Mouse (Mus musculus) embryonic facial prominence, embryonic 15.5 days (tissue): Measurements from ENCODE around the gene Spock1. TPM values are rescaled to one million over a fixed set of nuclear protein-coding genes. Genes with fewer than 3 reads are reported as not detected.
"Not testable (repeated sequence)": the region's sequence is repeated elsewhere in the genome, so short reads cannot be mapped to it uniquely, and the experiment has no call there.

Experiments
- ATAC-seq: fragments of 200-750 bp; cut with Nextera tagmentation; 2 replicates; pipeline ENCODE4 v1.8.0; 2017; ENCODE audit warnings: low read depth, moderate TSS enrichment; ENCODE audit not compliant: insufficient number of reproducible peaks, low FRiP score, low TSS enrichment
- H3K27ac ChIP-seq: fragments of 300-500 bp; sonication (generic); replicated peaks from 2 replicates; pipeline ENCODE4 v1.5.1; 2015; ENCODE audit warnings: mild to moderate bottlenecking, inconsistent platforms
- H3K27me3 ChIP-seq: fragments of 300-500 bp; sonication (generic); 2 replicates; pipeline ENCODE4 v1.6.1; 2015; ENCODE audit warnings: inconsistent platforms
- H3K36me3 ChIP-seq: fragments of 300-500 bp; sonication (generic); 2 replicates; pipeline ENCODE4 v1.6.1; 2015; ENCODE audit warnings: mild to moderate bottlenecking, inconsistent platforms
- H3K4me1 ChIP-seq: fragments of 300-500 bp; sonication (generic); 2 replicates; pipeline ENCODE4 v1.6.1; 2015; ENCODE audit warnings: inconsistent platforms
- H3K4me2 ChIP-seq: fragments of 300-500 bp; sonication (generic); replicated peaks from 2 replicates; pipeline ENCODE4 v1.6.1; 2015; ENCODE audit warnings: mild to moderate bottlenecking, inconsistent platforms
- H3K4me3 ChIP-seq: fragments of 300-500 bp; sonication (generic); replicated peaks from 2 replicates; pipeline ENCODE4 v1.5.1; 2015; ENCODE audit warnings: mild to moderate bottlenecking, inconsistent platforms
- H3K9ac ChIP-seq: fragments of 300-500 bp; sonication (generic); 2 replicates; pipeline ENCODE4 v1.6.1; 2015; ENCODE audit warnings: inconsistent platforms
- H3K9me3 ChIP-seq: fragments of 300-500 bp; sonication (generic); replicated peaks from 2 replicates; pipeline ENCODE4 v1.6.1; 2016; ENCODE audit warnings: inconsistent platforms
- WGBS: fragments of 180-500 bp; shearing (Covaris S2); methylation state at CpG from one replicate; pipeline ENCODE4 v1.1.7; 2015; 5-methylcytosine and 5-hydroxymethylcytosine counted together
- polyA plus RNA-seq: library from polyadenylated mRNA; unstranded; fragments of >200 nt; fragmentation: Nextera tagmentation; extraction: Ambion mirVana; gene quantifications from 2 replicates; pipeline ENCODE4 v1.2.1, GENCODE M21; 2015

Gene Spock1
- polyA plus RNA-seq, 1 experiment from 2014 or later, result 14.4 TPM

DNA sequence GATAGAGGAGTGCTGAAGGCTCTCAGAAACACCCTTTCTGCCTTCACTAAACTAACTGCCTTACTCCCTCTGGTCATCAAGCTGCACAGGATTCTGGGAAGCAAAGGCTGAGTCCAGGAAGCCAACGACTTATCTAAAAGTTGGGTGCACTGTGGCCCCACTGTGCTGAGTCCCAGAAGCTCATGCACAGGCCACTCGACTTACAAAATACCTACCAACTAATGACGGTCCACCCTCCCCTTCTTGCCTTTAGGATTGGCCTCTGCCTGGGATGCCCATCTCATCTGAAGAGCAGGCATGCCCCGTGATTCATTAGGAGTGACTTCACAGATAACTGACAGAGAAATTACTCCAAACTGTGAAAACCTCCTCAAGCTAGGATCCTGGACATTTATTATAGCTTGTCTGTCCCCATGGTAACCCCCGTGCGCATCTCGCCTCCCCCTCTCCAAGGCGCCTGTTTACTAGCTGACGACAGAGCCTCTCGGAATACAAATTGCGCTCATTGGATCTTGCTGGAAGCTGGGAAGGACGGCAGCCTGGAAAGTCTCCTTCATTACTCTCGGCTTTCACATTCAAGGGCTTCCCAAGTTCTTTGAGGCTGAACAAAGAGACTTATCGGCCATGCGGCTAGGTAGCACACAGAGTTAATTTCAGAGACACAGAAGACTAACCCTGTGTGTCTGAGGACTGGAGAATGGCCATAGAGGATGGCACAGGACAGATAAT, 312.9 kb downstream of the Spock1 start:
- no peak overlapping the region for H3K4me2 ChIP-seq
- H3K27me3 ChIP-seq, result no peaks in the 10 kb centered on the region
- WGBS, result 72% methylated on average over 15 of the region's 15 CpGs
- H3K36me3 ChIP-seq, result no peaks in the 10 kb centered on the region
- H3K9ac ChIP-seq, result no peak overlapping the region
- no peaks in the 10 kb centered on the region for H3K4me1 ChIP-seq
- ATAC-seq, result no peak
- H3K27ac ChIP-seq, result no peak overlapping the region
- H3K9me3 ChIP-seq, result no peaks in the 10 kb centered on the region
- H3K4me3 ChIP-seq, result no peak overlapping the region

DNA sequence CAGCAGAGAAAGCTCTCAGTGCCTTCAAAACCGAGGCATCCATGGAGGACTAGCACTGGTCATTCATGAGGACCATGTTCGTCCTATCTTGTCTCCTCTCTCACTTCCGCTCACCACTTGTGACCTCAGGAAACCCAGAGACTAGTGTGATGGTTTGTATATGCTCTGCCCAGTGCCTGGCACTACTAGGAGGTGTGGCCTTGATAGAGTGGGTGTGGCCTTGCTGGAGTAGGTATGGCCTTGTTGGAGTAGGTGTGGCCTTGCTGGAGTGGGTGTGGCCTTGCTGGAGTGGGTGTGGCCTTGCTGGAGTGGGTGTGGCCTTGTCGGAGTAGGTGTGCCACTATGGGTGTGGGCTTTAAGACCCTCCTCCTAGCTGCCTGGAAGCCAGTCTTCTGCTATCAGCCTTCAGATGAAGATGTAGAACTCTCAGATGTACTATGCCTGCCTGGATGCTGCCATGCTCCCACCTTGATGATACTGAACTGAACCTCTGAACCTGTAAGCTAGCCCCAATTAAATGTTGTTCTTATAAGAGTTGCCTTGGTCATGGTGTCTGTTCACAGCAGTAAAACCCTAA, 318.7 kb downstream of the Spock1 start:
- not testable (repeated sequence) for H3K9me3 ChIP-seq, H3K4me3 ChIP-seq, H3K36me3 ChIP-seq, ATAC-seq, H3K27ac ChIP-seq, H3K27me3 ChIP-seq, H3K9ac ChIP-seq, H3K4me2 ChIP-seq
- 91% methylated on average over 4 of the region's 4 CpGs for WGBS
- H3K4me1 ChIP-seq, result peaks cover 15% of the 10 kb centered on the region

DNA sequence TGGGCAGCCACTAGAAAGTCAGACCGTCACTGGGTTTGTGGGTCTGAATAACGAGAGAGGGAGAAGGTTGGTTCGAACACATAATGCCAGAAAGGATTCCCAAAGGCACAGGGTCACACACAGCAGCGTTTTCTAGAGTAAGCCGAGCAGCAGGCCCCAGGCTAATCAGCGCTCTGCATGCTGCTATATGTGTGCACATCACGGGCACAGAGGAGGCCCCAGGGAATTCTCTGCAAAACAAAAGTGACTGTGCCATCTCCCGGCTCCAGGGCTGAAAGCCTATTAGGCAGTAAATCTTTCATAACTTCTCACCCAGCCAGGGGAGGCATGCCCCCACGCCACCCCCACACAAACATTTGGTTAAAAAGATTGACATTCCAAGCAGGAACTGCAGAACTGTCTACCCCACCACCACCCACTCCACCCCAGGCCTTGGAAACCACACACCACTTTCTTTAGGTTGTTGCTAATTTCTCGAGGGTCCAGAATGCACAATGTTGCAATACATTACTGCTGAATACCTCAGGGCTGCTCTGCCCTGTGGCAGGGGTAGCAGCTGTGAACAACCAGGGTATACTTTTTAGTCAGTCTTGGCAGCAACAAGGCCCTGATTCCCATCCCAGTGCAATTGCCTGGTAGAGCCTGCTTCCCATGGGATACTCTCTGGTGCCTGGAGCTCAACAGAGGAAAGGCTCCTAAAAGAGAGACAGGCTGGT, 319.4 kb downstream of the Spock1 start:
- Histone ChIP-seq H3K4me3 (no peak overlapping the region), H3K27ac (0 out of 2 replicates have a peak overlapping the region, but pooled peaks have one; percentile 22), H3K4me2 (no peak overlapping the region), H3K27me3 (no peaks in the 10 kb centered on the region), H3K4me1 (peaks cover 15% of the 10 kb centered on the region), H3K9me3 (no peaks in the 10 kb centered on the region), H3K36me3 (no peaks in the 10 kb centered on the region), H3K9ac (no peak overlapping the region)
- WGBS, result 27% methylated on average over 10 of the region's 10 CpGs
- peak; percentile 66; the same call in 1 of the 2 replicates for ATAC-seq

DNA sequence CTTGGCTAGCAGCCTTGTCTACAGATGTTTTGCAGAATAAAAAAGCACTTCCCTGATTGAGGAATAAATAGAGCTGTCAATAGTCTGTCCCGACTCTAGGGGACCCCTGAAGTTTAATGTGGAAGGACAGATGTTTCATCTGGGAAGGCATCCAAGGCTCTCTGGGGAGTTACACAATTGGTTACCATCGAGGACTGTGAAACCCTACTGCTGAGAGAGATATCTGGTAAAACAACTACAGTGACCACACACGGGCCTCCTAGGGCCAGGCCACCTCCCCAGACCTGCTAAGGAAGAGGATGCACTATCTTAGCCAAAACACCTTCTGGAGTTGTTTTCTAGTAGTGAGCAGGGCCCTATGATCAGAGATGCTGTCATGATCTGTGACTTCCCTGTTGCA, 323.0 kb downstream of the Spock1 start:
- Histone ChIP-seq H3K9ac (no peak overlapping the region), H3K4me3 (no peak overlapping the region), H3K27me3 (no peaks in the 10 kb centered on the region), H3K4me2 (no peak overlapping the region), H3K36me3 (no peaks in the 10 kb centered on the region), H3K4me1 (peaks cover 17% of the 10 kb centered on the region), H3K9me3 (no peaks in the 10 kb centered on the region), H3K27ac (no peak overlapping the region)
- 32% methylated on average over 3 of the region's 3 CpGs for WGBS
- ATAC-seq, result no peak

DNA sequence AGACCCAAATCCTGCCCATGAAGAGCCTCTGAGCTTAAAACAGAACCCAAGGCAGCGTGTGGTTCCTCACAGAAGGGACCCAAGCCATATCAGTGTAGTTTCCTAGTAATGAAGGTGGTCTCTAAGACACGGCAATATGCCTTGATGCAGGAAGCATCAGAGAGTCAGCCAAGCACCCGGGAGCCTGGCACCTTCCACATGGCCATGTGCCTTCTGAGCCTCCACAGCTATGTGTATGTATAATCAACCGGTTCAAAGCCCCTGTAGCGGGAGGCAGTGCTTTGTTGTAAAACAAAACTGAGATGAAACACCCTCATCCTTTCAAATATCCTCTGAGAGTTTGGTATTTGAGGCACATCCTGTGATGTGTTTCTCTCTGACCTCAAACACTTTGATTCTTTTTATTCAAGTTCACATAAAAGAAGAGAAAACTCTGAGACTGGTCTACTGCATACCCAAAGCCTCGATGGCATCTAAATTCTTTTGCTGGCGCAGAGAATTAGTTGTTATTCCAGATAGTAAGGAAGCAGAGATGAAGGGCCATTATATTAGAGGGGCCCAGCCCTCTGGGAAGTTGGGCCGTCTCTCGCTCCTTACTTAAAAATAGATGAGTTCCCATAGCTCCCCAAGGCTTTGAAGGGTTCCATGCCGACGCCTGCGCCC, 325.7 kb downstream of the Spock1 start:
- H3K4me2 ChIP-seq, result no peak overlapping the region
- H3K9me3 ChIP-seq, result no peaks in the 10 kb centered on the region
- no peak overlapping the region for H3K4me3 ChIP-seq
- H3K36me3 ChIP-seq, result no peaks in the 10 kb centered on the region
- H3K9ac ChIP-seq, result no peak overlapping the region
- WGBS, result 72% methylated on average over 12 of the region's 12 CpGs
- H3K27me3 ChIP-seq, result no peaks in the 10 kb centered on the region
- ATAC-seq, result no peak
- H3K27ac ChIP-seq, result no peak overlapping the region
- 0 out of 2 replicates have a peak, but pooled peaks cover 8% of the 10 kb centered on the region for H3K4me1 ChIP-seq

DNA sequence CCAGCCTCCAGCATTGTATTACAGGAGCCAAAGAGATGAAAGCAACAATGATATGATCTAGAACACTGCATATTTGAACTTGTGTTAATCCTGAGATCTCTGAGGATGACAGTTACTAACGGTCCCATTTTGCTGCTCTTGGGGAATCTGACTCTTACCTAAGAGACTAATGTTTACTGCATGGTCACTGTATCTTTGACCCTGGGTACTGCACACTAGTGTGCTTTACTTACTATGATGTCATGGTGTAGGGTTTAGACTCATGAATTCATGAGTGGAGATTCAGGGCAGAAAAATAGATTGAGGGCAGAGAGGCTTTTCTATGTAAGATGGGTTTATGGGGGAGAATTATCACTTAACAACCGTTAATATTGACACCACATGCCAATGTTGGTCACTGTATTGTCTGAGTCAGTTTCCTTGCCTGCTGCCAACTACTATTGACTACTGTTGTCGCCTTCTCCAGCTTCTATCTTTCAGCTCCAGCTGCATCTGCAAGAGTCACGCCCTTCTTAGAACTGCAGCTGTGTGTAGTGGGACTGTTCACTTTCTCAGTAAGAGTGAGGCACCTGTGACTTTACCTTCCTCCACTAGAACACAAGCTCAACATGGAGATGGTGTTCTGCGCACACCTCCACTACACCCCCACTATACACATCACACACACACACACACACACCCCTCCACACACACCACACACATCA, 330.4 kb downstream of the Spock1 start:
- Histone ChIP-seq H3K9ac (no peak overlapping the region), H3K4me1 (0 out of 2 replicates have a peak, but pooled peaks cover 2% of the 10 kb centered on the region), H3K9me3 (no peaks in the 10 kb centered on the region), H3K27me3 (no peaks in the 10 kb centered on the region), H3K4me3 (no peak overlapping the region), H3K36me3 (no peaks in the 10 kb centered on the region), H3K27ac (no peak overlapping the region), H3K4me2 (no peak overlapping the region)
- 85% methylated on average over 5 of the region's 5 CpGs for WGBS
- ATAC-seq, result no peak

DNA sequence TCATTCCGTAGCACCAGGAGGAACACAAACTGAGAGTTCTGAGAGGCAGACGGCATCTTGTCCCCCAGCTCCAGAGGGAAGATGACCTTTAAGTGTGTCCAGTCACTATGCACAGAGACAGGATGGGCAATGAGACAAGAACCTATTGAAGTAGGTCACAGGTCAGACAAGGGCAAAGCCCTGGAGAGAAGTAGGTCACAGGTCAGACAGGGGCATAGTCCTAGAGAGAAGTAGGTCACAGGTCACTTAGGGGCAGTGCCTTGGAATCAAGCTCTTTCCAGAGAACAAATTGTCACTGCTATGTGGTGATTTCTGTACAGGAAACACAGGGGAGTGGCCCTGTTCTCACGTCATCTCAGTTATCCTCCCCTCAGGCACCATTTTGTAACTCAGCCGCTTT, 334.6 kb downstream of the Spock1 start:
- no peak for ATAC-seq
- Histone ChIP-seq H3K9ac (no peak overlapping the region), H3K36me3 (no peaks in the 10 kb centered on the region), H3K27ac (no peak overlapping the region), H3K4me1 (no peaks in the 10 kb centered on the region), H3K27me3 (no peaks in the 10 kb centered on the region), H3K9me3 (no peaks in the 10 kb centered on the region), H3K4me2 (no peak overlapping the region), H3K4me3 (no peak overlapping the region)
- WGBS, result 31% methylated on average over 4 of the region's 4 CpGs

DNA sequence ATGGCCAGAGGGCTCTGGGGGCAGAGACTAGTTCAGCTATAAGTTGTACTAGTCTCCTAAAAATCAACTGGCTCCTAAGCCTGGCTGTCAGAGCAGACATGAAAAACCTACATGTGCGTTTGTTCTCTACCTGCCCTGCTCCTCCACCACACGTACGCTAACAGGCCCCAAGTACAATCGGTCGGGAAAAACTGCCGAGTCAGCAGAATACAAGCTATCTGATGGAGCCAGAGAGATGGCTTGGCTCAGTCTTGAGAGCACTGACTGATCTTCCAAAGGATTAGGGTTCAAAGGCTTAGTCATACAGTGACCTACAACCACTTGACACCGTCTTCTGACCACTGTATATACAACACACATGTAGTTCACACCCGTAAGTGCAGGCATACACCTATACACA, 339.7 kb downstream of the Spock1 start:
- no peak for ATAC-seq
- H3K4me1 ChIP-seq, result no peaks in the 10 kb centered on the region
- H3K27ac ChIP-seq, result no peak overlapping the region
- no peaks in the 10 kb centered on the region for H3K36me3 ChIP-seq
- no peaks in the 10 kb centered on the region for H3K27me3 ChIP-seq
- WGBS, result 86% methylated on average over 8 of the region's 8 CpGs
- no peak overlapping the region for H3K4me2 ChIP-seq
- H3K9ac ChIP-seq, result no peak overlapping the region
- no peak overlapping the region for H3K4me3 ChIP-seq
- H3K9me3 ChIP-seq, result no peaks in the 10 kb centered on the region

DNA sequence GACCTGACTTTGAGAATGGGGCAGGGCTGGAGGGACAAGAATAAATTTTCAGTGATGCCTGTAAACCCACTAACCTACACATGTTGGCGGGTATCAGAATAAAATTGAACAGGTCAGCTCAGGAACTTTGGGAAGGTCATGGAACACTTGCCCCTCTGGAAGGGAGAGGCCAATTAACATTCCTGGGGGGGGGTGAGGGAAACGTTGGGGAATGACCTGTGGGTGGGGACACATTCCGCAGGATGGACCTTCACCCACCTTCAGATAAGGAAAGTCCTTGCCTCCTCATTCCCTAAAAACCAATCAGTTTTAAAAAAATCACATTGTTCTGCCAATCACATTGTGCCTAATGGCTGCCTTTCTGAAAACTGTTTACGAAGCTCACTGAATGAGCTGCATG, 352.9 kb downstream of the Spock1 start:
- no peak overlapping the region for H3K9ac ChIP-seq
- H3K27me3 ChIP-seq, result no peaks in the 10 kb centered on the region
- no peaks in the 10 kb centered on the region for H3K4me1 ChIP-seq
- WGBS, result 50% methylated on average over 4 of the region's 4 CpGs
- ATAC-seq, result no peak
- no peak overlapping the region for H3K4me2 ChIP-seq
- H3K27ac ChIP-seq, result no peak overlapping the region
- H3K36me3 ChIP-seq, result no peaks in the 10 kb centered on the region
- no peaks in the 10 kb centered on the region for H3K9me3 ChIP-seq
- no peak overlapping the region for H3K4me3 ChIP-seq

DNA sequence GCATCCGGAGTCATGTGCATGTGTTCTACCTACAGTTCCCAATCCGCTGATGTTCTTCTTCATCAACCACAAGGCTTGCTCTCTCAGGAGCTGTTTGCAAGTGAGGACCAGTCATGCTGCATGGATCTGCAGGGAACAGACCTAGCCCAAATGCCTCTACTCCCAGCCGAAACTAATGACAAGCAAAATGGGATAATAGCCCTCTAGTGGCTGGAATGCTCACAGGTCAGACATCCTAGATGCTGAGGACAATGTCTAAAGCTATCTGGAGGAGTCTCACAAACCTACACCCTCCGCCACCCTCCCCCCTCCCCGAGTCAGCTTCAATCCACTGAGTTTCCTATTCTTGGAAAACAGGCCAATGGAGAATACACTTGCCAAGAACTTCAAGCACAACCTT, 358.4 kb downstream of the Spock1 start:
- Histone ChIP-seq H3K9me3 (no peaks in the 10 kb centered on the region), H3K36me3 (no peaks in the 10 kb centered on the region), H3K4me1 (peaks cover 3% of the 10 kb centered on the region; the same call in 1 of the 2 replicates), H3K27ac (no peak overlapping the region), H3K9ac (no peak overlapping the region), H3K27me3 (no peaks in the 10 kb centered on the region), H3K4me3 (no peak overlapping the region), H3K4me2 (no peak overlapping the region)
- 18% methylated on average over 5 of the region's 5 CpGs for WGBS
- ATAC-seq, result no peak
